Mouse (Mus musculus) right cerebral cortex, postnatal 25 days (tissue): ENCODE data around the gene Taf1a.

ENCODE experiments used
- DNase-seq: peaks from one replicate; pipeline ENCODE4 v3.0.0; 2022

Gene Taf1a

GRCm38 (mm10) chr1:183417873-183418272, 29.1 kb downstream of the Taf1a start, which contains the start of gene Hhipl2:
Gene Hhipl2, plus strand, starts transcription at chr1:183418215.
- DNase-seq, result no peak

- no peak for DNase-seq
Observed at GRCm38 (mm10) chr1:183419741-183420140, 31.0 kb downstream of the Taf1a start.

GRCm38 (mm10) chr1:183420296-183420695, 31.5 kb downstream of the Taf1a start:
- no peak for DNase-seq

- DNase-seq, result no peak
Observed at GRCm38 (mm10) chr1:183424100-183424499, 35.3 kb downstream of the Taf1a start.

GRCm38 (mm10) chr1:183434918-183435317, 46.1 kb downstream of the Taf1a start:
- DNase-seq, result no peak

GRCm38 (mm10) chr1:183439036-183439435, 50.3 kb downstream of the Taf1a start:
- peak; percentile 44 for DNase-seq

- DNase-seq, result peak; percentile 75
Observed at GRCm38 (mm10) chr1:183442015-183442774, 53.4 kb downstream of the Taf1a start.

- DNase-seq, result no peak
Observed at GRCm38 (mm10) chr1:183453066-183453465, 64.3 kb downstream of the Taf1a start.
